Mouse (Mus musculus): ENCODE data around the gene Reep3. TPM values are rescaled to one million over a fixed set of nuclear protein-coding genes. Genes with fewer than 3 reads are reported as not detected.

The Reep3 gene
- polyA plus RNA-seq, 2 experiments, result 35.0 to 41.3 TPM

DNA sequence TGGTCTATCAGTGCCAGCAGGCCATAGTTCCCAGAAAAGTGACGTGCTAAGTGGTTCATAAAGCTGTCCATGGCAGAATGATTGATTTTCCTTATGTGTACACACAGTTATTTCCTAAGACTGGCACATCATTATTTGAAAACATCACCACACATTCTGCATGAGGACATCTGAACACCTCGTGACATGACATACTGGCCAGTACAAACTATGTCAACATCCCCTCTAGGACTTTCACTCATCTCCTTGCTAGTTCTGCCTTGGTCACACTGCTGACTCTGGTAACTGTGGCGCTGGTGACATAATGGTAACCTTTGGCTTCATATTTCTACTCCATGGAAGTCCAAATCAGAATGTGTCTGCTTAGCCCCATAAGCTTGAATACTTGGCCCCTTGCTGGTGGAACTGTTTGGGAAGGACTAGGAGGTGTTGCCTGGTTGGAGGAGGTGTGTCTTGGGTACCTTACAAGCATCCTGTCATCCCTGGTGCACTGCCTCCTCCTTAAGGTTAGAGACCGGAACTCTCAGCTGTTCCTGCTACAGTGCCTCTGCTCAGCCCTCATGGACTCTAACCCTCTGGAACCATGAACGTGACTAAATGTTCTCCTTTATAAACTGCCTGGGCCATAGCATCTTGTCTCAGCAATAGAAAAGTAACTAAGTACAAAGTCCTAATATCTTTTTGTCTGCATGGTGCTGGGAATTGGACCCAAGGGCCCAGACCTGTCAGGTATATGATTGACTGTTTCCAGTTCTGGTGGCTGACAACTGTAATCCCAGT, 9.1 kb downstream of the Reep3 start:
- no peak overlapping the region for H3K27ac ChIP-seq (replicated peaks; ENCODE audit: low read depth, low read length)
- peaks cover 23% of the 10 kb centered on the region for H3K4me1 ChIP-seq (ENCODE audit: control insufficient read depth, insufficient read depth, low read length)
- WGBS, result 83% methylated on average over 5 of the region's 5 CpGs
- no peak overlapping the region for H3K4me3 ChIP-seq (replicated peaks; ENCODE audit: low read length)
- no peak overlapping the region for H3K4me2 ChIP-seq (replicated peaks; ENCODE audit: low read depth, low read length, severe bottlenecking)
- H3K36me3 ChIP-seq (ENCODE audit: control insufficient read depth, insufficient read depth, low read length), result no peaks in the 10 kb centered on the region
- ATAC-seq (ENCODE audit: low FRiP score, low read depth) (no peak), DNase-seq (ENCODE audit: low spot score) (no peak)
- H3K27me3 ChIP-seq (ENCODE audit: control insufficient read depth, insufficient read depth, low read length), result no peaks in the 10 kb centered on the region
- no peak for TF ChIP-seq POLR2A (IDR thresholded peaks at IDR 0.05; ENCODE audit: borderline replicate concordance, extremely low read depth, insufficient read depth, insufficient read length)
- no peaks in the 10 kb centered on the region for H3K9me3 ChIP-seq (ENCODE audit: control insufficient read depth, low read length)
- H3K9ac ChIP-seq (ENCODE audit: low read depth, low read length, severe bottlenecking), result no peak overlapping the region

DNA sequence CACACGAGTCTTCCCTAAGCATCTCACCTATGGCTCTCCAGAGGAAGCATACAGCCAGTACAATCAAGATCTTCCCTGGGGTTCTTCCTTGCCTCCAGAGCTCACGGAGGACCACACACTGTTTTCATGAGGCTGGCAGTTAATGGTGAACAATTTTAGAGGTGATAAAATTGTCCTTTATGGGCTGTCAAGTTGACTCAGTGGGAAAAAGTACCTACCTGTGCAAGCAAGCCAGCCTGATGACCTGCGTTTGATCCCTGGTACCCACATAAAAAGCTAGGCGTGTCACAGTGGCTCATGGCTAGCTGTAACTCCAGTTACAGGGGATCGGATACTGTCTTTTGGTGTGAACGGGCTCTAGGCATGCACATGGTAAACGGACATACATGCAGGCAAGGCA, 10.8 kb downstream of the Reep3 start:
- no peaks in the 10 kb centered on the region for H3K36me3 ChIP-seq (ENCODE audit: control insufficient read depth, insufficient read depth, low read length)
- no peak for TF ChIP-seq POLR2A (IDR thresholded peaks at IDR 0.05; ENCODE audit: borderline replicate concordance, extremely low read depth, insufficient read depth, insufficient read length)
- WGBS, result 29% methylated on average over 7 of the region's 7 CpGs
- H3K27ac ChIP-seq (replicated peaks; ENCODE audit: low read depth, low read length), result no peak overlapping the region
- no peak overlapping the region for H3K9ac ChIP-seq (ENCODE audit: low read depth, low read length, severe bottlenecking)
- DNase-seq (ENCODE audit: low spot score) (no peak), ATAC-seq (ENCODE audit: low FRiP score, low read depth) (no peak)
- no peaks in the 10 kb centered on the region for H3K9me3 ChIP-seq (ENCODE audit: control insufficient read depth, low read length)
- peaks cover 32% of the 10 kb centered on the region for H3K4me1 ChIP-seq (ENCODE audit: control insufficient read depth, insufficient read depth, low read length)
- H3K27me3 ChIP-seq (ENCODE audit: control insufficient read depth, insufficient read depth, low read length), result no peaks in the 10 kb centered on the region
- H3K4me3 ChIP-seq (replicated peaks; ENCODE audit: low read length), result no peak overlapping the region
- no peak overlapping the region for H3K4me2 ChIP-seq (replicated peaks; ENCODE audit: low read depth, low read length, severe bottlenecking)

DNA sequence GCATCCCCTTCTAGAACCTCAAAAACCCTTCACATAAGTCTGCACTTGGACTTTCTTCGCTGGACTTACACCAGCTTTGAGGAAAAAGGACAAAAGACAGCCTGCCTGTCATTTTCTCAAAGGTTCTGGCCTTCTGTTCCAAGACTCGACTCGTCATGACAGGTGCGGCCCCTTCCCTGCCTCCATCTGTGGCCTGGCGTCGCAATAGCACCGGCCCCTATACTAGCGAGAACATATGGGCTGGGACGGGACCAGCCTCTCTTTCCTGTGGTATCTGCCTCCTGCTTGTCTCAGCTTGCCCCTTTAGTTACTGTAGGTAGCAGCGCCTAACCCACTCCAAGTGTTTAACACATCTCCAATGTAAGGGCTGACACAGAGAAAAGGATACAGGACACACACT, 11.6 kb downstream of the Reep3 start:
- DNase-seq (ENCODE audit: low spot score) (no peak), ATAC-seq (ENCODE audit: low FRiP score, low read depth) (no peak)
- H3K9me3 ChIP-seq (ENCODE audit: control insufficient read depth, low read length), result no peaks in the 10 kb centered on the region
- H3K4me3 ChIP-seq (replicated peaks; ENCODE audit: low read length), result no peak overlapping the region
- H3K4me1 ChIP-seq (ENCODE audit: control insufficient read depth, insufficient read depth, low read length), result peaks cover 32% of the 10 kb centered on the region
- no peaks in the 10 kb centered on the region for H3K27me3 ChIP-seq (ENCODE audit: control insufficient read depth, insufficient read depth, low read length)
- H3K27ac ChIP-seq (replicated peaks; ENCODE audit: low read depth, low read length), result no peak overlapping the region
- no peaks in the 10 kb centered on the region for H3K36me3 ChIP-seq (ENCODE audit: control insufficient read depth, insufficient read depth, low read length)
- no peak overlapping the region for H3K4me2 ChIP-seq (replicated peaks; ENCODE audit: low read depth, low read length, severe bottlenecking)
- no peak overlapping the region for H3K9ac ChIP-seq (ENCODE audit: low read depth, low read length, severe bottlenecking)
- 57% methylated on average over 10 of the region's 10 CpGs for WGBS
- TF ChIP-seq POLR2A (IDR thresholded peaks at IDR 0.05; ENCODE audit: borderline replicate concordance, extremely low read depth, insufficient read depth, insufficient read length), result no peak

DNA sequence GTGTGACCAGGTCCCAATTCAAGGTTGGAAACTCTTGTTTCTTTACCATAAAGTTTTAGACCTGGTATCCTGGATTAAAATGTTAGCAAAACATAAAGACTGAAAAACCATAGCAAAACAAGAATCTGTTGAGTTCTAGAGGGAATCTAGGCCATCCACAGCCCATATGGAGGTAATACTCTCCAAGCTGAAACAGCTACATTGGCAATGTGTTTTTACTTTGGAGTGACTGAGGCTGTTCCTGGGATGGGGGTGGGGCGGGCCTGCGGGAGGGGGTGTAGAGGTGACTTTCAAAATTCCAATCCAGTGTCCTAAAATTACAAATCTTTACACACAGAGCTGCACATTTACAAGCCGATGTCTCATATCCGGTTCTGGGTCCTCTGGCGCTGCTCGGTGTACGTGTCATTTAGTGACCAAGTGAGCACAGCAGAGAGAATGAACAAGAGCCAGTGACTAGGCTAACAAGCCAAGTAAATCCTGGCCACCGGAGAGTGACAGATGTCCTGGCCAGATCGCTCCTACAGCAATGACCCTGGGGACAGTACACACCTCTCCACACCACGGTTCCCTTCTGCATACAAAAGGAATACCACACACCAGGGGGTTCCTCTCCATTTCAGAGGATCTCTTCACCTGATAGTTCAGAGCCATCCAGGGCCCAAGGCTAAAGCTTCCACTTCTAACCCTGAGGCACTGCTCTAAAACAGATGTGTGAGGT, 13.1 kb downstream of the Reep3 start:
- Histone ChIP-seq H3K9ac (ENCODE audit: low read depth, low read length, severe bottlenecking) (no peak overlapping the region), H3K27ac (replicated peaks; ENCODE audit: low read depth, low read length) (peak overlapping the region; percentile 70), H3K4me1 (ENCODE audit: control insufficient read depth, insufficient read depth, low read length) (peaks cover 32% of the 10 kb centered on the region), H3K4me3 (replicated peaks; ENCODE audit: low read length) (no peak overlapping the region), H3K36me3 (ENCODE audit: control insufficient read depth, insufficient read depth, low read length) (no peaks in the 10 kb centered on the region), H3K9me3 (ENCODE audit: control insufficient read depth, low read length) (no peaks in the 10 kb centered on the region), H3K27me3 (ENCODE audit: control insufficient read depth, insufficient read depth, low read length) (no peaks in the 10 kb centered on the region), H3K4me2 (replicated peaks; ENCODE audit: low read depth, low read length, severe bottlenecking) (no peak overlapping the region)
- ATAC-seq (ENCODE audit: low FRiP score, low read depth) (peak; percentile 70; the same call in 1 of the 2 replicates), DNase-seq (ENCODE audit: low spot score) (peak; percentile 16)
- WGBS, result 26% methylated on average over 10 of the region's 10 CpGs
- no peak for TF ChIP-seq POLR2A (IDR thresholded peaks at IDR 0.05; ENCODE audit: borderline replicate concordance, extremely low read depth, insufficient read depth, insufficient read length)

DNA sequence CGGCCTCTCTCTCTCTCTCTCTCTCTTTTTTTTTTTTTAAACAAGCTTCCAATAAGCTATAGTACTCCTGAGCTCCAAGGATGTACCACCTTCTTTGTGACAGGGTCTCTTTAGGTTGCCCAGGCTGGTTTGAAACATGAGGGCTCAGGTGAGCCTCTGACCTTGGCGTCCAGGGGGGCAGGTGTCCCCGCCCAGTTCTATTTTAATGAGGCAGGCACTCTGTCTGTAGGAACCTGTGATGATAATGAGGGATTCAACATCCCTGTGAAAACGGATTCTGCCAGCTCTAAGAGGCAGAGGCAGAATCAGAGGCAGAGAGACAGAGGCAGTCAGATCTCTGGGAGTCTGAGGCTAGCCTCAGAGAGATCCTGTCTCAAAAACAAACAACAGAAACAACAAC, 14.2 kb downstream of the Reep3 start:
- 76% methylated on average over 4 of the region's 4 CpGs for WGBS
- Histone ChIP-seq H3K27ac (replicated peaks; ENCODE audit: low read depth, low read length) (no peak overlapping the region), H3K4me1 (ENCODE audit: control insufficient read depth, insufficient read depth, low read length) (peaks cover 32% of the 10 kb centered on the region), H3K36me3 (ENCODE audit: control insufficient read depth, insufficient read depth, low read length) (no peaks in the 10 kb centered on the region), H3K9me3 (ENCODE audit: control insufficient read depth, low read length) (no peaks in the 10 kb centered on the region), H3K4me3 (replicated peaks; ENCODE audit: low read length) (no peak overlapping the region), H3K4me2 (replicated peaks; ENCODE audit: low read depth, low read length, severe bottlenecking) (no peak overlapping the region), H3K9ac (ENCODE audit: low read depth, low read length, severe bottlenecking) (no peak overlapping the region), H3K27me3 (ENCODE audit: control insufficient read depth, insufficient read depth, low read length) (no peaks in the 10 kb centered on the region)
- no peak for TF ChIP-seq POLR2A (IDR thresholded peaks at IDR 0.05; ENCODE audit: borderline replicate concordance, extremely low read depth, insufficient read depth, insufficient read length)
- ATAC-seq (ENCODE audit: low FRiP score, low read depth), result no peak
- no peak for DNase-seq (ENCODE audit: low spot score)

Measured in limb, embryonic 14.5 days (tissue).